Mouse (Mus musculus): ENCODE results near the gene Armc6. TPM values are rescaled to one million over a fixed set of nuclear protein-coding genes. Genes with fewer than 3 reads are reported as not detected.
A peak's percentile ranks its signal among the peaks of the same experiment; 100 is the strongest.

Armc6 gene
- total and polyA plus RNA-seq, 2 experiments from 2014 or later: 108 to 119 TPM

DNA sequence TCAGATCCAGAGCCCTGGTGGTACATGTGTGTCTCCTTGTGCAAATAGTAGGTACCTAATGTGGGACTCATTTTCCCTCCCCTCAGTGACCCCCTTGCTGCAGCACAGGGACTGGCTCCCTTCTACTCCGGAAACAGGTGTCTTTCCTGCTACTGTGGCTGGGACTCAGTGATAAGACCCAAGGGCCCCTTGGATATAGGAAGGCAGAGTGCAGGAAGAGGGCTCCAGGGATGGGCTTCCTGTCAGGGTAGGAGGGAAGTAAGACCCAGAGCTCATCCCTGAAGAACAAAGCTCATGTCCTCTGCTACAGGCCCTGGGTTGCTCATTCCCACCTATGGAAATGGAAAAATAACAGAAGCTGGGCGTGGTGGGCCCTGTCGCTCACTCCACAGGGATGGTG lies 42.2 kb upstream of the Armc6 start:
- H3K27ac ChIP-seq (ENCODE audit: low read depth, low read length): no peak overlapping the region
- no peak overlapping the region for H3K4me2 ChIP-seq (ENCODE audit: low read depth)
- no peak for ATAC-seq
- H3K4me1 ChIP-seq (ENCODE audit: insufficient read depth): no peaks in the 10 kb centered on the region
- WGBS: 88% methylated on average over 3 of the region's 3 CpGs
- DNase-seq: no peak
- H3K9ac ChIP-seq: no peak overlapping the region
- no peaks in the 10 kb centered on the region for H3K27me3 ChIP-seq (ENCODE audit: insufficient read depth, low read length)
- no peaks in the 10 kb centered on the region for H3K36me3 ChIP-seq (ENCODE audit: insufficient read depth)
- no peaks in the 10 kb centered on the region for H3K9me3 ChIP-seq (ENCODE audit: low read length)
- TF ChIP-seq CTCF (IDR thresholded peaks at IDR 0.05; ENCODE audit: low read depth): no peak
- no peak overlapping the region for H3K4me3 ChIP-seq (ENCODE audit: low read depth, low read length)

DNA sequence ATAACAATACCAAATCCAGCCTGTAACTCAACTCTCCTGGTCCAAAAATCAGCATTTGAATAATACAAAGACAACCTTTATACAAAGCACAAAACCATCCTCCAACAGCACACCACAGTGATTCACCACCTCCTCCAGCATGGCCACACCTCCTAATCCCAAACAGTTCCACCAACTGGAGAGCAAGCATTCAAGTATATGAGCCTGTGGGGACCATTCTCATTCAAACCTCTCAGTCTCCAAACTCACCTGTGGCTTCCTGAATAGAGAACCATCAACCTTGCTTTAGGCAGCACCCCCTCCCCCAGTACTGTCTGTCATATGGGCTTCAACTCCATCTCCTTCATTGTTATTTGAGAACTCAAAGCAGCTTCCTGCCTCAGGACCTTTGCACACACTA lies 40.1 kb upstream of the Armc6 start:
- no peak overlapping the region for H3K4me2 ChIP-seq (ENCODE audit: low read depth)
- no peak overlapping the region for H3K9ac ChIP-seq
- H3K4me1 ChIP-seq (ENCODE audit: insufficient read depth): no peaks in the 10 kb centered on the region
- no peak for DNase-seq
- H3K9me3 ChIP-seq (ENCODE audit: low read length): no peaks in the 10 kb centered on the region
- no peak for ATAC-seq
- no peak overlapping the region for H3K27ac ChIP-seq (ENCODE audit: low read depth, low read length)
- no peak for TF ChIP-seq CTCF (IDR thresholded peaks at IDR 0.05; ENCODE audit: low read depth)
- no peaks in the 10 kb centered on the region for H3K27me3 ChIP-seq (ENCODE audit: insufficient read depth, low read length)
- no peaks in the 10 kb centered on the region for H3K36me3 ChIP-seq (ENCODE audit: insufficient read depth)
- H3K4me3 ChIP-seq (ENCODE audit: low read depth, low read length): no peak overlapping the region

DNA sequence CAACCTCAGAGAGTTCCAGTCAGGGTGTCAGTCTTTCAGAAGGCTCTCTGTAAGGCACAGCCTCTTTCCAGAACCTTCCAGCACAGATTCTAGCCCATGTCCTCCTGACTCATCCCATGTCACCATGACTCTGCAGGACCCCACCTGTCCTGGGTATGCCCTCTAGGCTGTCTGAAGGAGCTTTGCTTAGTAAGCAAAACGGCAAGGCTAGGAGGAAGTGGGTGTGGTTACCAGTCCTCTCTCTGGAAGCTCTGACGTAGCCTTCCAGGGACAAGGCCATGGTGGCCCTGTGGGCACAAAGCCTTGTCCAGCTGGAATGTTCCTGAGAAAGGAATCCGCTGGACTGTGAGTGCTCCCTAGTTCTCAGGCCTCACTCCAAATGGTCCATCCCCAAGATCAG lies 38.7 kb upstream of the Armc6 start:
- Histone ChIP-seq H3K4me3 (ENCODE audit: low read depth, low read length) (no peak overlapping the region), H3K9me3 (ENCODE audit: low read length) (no peaks in the 10 kb centered on the region), H3K9ac (no peak overlapping the region), H3K4me1 (ENCODE audit: insufficient read depth) (no peaks in the 10 kb centered on the region), H3K27me3 (ENCODE audit: insufficient read depth, low read length) (no peaks in the 10 kb centered on the region), H3K36me3 (ENCODE audit: insufficient read depth) (no peaks in the 10 kb centered on the region), H3K4me2 (ENCODE audit: low read depth) (no peak overlapping the region), H3K27ac (ENCODE audit: low read depth, low read length) (no peak overlapping the region)
- WGBS: 74% methylated on average over 3 of the region's 3 CpGs
- ATAC-seq: no peak
- TF ChIP-seq CTCF (IDR thresholded peaks at IDR 0.05; ENCODE audit: low read depth): no peak
- DNase-seq: no peak

DNA sequence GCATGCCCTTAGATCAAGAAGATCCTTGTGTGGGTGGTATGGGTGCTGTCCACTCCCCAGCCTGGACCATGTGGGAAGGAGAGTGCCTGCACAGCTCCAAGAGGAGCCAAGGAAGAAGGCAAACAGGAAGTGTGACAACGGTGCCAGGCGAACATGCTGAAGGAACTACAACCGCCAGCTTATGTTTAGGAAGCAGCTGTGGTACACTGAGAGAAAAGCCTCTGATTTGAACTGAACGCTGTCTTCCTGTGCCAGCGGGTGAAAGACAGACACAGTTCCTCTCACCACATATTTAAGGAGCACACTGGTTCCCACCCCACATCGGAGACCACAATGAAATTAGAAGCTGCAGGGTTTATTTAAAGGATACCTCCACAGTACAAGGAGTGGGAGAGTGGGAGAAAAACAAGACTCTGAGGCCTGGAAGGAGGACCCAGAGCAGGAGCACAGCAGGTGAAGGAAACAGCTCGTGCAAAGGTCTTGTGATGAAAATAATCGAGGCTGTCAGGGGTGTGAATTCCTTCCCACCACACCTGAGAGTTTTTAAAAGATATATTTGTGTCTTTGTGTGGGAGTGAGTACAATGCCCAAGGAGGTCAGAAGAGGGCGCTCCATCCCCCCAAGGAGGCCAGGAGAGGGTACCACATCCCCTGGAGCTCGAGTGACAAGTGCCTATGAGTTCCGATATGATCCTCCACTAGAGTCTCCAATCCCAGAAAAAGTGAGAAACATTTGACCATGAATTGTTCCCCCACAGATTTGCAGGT lies 34.7 kb upstream of the Armc6 start:
- WGBS: 52% methylated on average over 11 of the region's 11 CpGs
- Histone ChIP-seq H3K9ac (no peak overlapping the region), H3K36me3 (ENCODE audit: insufficient read depth) (peaks cover 23% of the 10 kb centered on the region), H3K27me3 (ENCODE audit: insufficient read depth, low read length) (no peaks in the 10 kb centered on the region), H3K4me1 (ENCODE audit: insufficient read depth) (no peaks in the 10 kb centered on the region), H3K27ac (ENCODE audit: low read depth, low read length) (peak overlapping the region; percentile 40; the same call in 1 of the 2 replicates), H3K4me3 (ENCODE audit: low read depth, low read length) (no peak overlapping the region), H3K9me3 (ENCODE audit: low read length) (no peaks in the 10 kb centered on the region), H3K4me2 (ENCODE audit: low read depth) (no peak overlapping the region)
- ATAC-seq (peak; percentile 44), DNase-seq (peak; percentile 27)
- TF ChIP-seq CTCF (IDR thresholded peaks at IDR 0.05; ENCODE audit: low read depth): peak; percentile 43

DNA sequence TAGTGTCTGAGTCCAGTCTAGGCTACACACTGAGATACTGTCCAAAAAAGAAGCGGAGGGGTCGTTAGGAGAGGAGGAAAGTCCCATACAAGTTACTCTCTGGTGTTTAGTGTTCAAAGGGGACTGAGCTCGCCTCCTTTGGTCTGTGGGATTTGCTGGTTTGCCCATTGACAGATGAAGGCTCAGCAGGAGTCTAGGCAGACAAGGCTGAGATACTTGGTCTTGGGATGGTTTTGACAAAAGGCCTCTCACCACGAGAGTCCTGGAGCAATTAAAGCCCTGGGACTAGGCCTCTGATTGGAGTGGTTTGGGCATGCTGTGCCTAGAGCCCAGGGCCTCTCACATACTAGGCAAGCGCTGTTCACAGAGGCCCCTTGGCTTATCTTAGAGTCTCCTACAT lies 34.0 kb upstream of the Armc6 start:
- no peak overlapping the region for H3K4me2 ChIP-seq (ENCODE audit: low read depth)
- H3K9me3 ChIP-seq (ENCODE audit: low read length): no peaks in the 10 kb centered on the region
- DNase-seq: peak; percentile 8
- no peaks in the 10 kb centered on the region for H3K4me1 ChIP-seq (ENCODE audit: insufficient read depth)
- 29% methylated on average over 5 of the region's 5 CpGs for WGBS
- H3K9ac ChIP-seq: no peak overlapping the region
- peaks cover 30% of the 10 kb centered on the region for H3K36me3 ChIP-seq (ENCODE audit: insufficient read depth)
- no peak for TF ChIP-seq CTCF (IDR thresholded peaks at IDR 0.05; ENCODE audit: low read depth)
- ATAC-seq: peak; percentile 12; the same call in 1 of the 2 replicates
- no peak overlapping the region for H3K4me3 ChIP-seq (ENCODE audit: low read depth, low read length)
- H3K27me3 ChIP-seq (ENCODE audit: insufficient read depth, low read length): no peaks in the 10 kb centered on the region
- 0 out of 2 replicates have a peak overlapping the region, but pooled peaks have one; percentile 40 for H3K27ac ChIP-seq (ENCODE audit: low read depth, low read length)

DNA sequence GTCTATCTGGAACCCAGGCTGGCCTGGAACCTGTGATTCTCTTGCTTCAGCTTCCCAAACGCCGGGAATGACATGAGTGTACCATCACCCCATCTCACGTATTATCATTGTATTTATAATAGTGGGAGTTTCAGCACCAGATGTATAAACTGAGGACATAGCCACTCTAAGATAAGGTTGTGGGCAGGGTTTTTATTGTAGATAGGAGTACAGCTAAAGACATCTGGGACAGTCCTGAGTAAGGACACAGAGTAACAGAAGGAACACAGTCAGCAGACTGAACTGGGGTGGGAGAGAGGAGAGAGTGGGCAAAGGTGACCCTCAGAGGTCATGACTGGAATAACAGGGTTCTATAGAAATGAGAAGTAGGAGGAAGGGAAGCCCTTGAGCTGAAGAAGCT lies 33.4 kb upstream of the Armc6 start:
- H3K9me3 ChIP-seq (ENCODE audit: low read length): no peaks in the 10 kb centered on the region
- H3K36me3 ChIP-seq (ENCODE audit: insufficient read depth): peaks cover 36% of the 10 kb centered on the region
- WGBS: 88% methylated on average over 3 of the region's 3 CpGs
- H3K4me2 ChIP-seq (ENCODE audit: low read depth): no peak overlapping the region
- no peaks in the 10 kb centered on the region for H3K4me1 ChIP-seq (ENCODE audit: insufficient read depth)
- no peak overlapping the region for H3K4me3 ChIP-seq (ENCODE audit: low read depth, low read length)
- no peaks in the 10 kb centered on the region for H3K27me3 ChIP-seq (ENCODE audit: insufficient read depth, low read length)
- H3K27ac ChIP-seq (ENCODE audit: low read depth, low read length): no peak overlapping the region
- DNase-seq: no peak
- TF ChIP-seq CTCF (IDR thresholded peaks at IDR 0.05; ENCODE audit: low read depth): no peak
- no peak for ATAC-seq
- H3K9ac ChIP-seq: no peak overlapping the region

DNA sequence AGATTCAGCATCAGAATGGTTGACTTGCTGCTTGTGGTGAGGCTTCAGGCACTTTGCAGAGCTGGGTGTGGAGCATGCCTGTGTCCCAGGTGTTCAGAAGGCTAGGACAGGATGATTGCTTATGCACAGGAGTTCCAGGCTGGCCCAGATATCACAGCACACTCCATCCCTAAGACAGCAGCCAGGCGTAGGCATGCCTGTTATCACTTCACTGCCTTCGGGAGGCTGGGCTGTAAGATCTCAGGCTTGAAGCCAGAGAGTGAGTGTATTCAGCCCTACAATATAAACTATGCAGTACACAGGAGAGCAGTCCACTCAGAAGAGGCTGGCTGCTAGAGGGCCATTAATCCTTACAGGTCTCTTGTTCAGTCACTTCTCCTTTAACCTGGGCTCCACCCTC lies 24.8 kb upstream of the Armc6 start:
- H3K36me3 ChIP-seq (ENCODE audit: insufficient read depth): peaks cover 96% of the 10 kb centered on the region
- DNase-seq: no peak
- H3K4me2 ChIP-seq (ENCODE audit: low read depth): no peak overlapping the region
- no peak for ATAC-seq
- no peak overlapping the region for H3K4me3 ChIP-seq (ENCODE audit: low read depth, low read length)
- no peaks in the 10 kb centered on the region for H3K4me1 ChIP-seq (ENCODE audit: insufficient read depth)
- 89% methylated on average over 2 of the region's 2 CpGs for WGBS
- H3K27me3 ChIP-seq (ENCODE audit: insufficient read depth, low read length): no peaks in the 10 kb centered on the region
- no peak overlapping the region for H3K27ac ChIP-seq (ENCODE audit: low read depth, low read length)
- no peak for TF ChIP-seq CTCF (IDR thresholded peaks at IDR 0.05; ENCODE audit: low read depth)
- no peak overlapping the region for H3K9ac ChIP-seq
- H3K9me3 ChIP-seq (ENCODE audit: low read length): no peaks in the 10 kb centered on the region
